ENCODE assay signal across 21 mouse cellular contexts in genomic region chr10:37286305-37286704, GRCm38 (mm10).
DNase-seq lines count a peak whose midpoint lies in the region; ATAC-seq and TF ChIP-seq lines count a peak whose summit lies in the region.
"Had no signal": no experiment of that assay in that cellular context is flagged by ENCODE, and none has a peak within 500 bp of the region (broad histone marks: within the 10 kb centered on the region; RNA-seq: fewer than 3 reads in every experiment).

No protein-coding gene starts in this region.

- H3K9me3 ChIP-seq in kidney, embryonic 16.5 days (ENCODE audit: low read length): no peaks in the 10 kb centered on the region
- H3K9me3 ChIP-seq in lung, embryonic 14.5 days (ENCODE audit: low read depth, low read length): no peaks in the 10 kb centered on the region
- H3K9me3 ChIP-seq: embryonic facial prominence, embryonic 10.5 days; forebrain, embryonic 13.5 days; G1E; heart, embryonic 13.5 days had no signal

- DNase-seq in heart, adult 11 months: peak; percentile 65
- no peak for DNase-seq in heart, postnatal 36 days
- no peak for DNase-seq in kidney, postnatal 25 days
- DNase-seq in lung, embryonic 14.5 days: peak; percentile 67
- DNase-seq in lung, postnatal 4 days: no peak
- peak; percentile 17 for DNase-seq in kidney, postnatal 14 days
- DNase-seq: adrenal gland, adult 8-10 months; adrenal gland, postnatal 36 days; B cell, adult 2 months; cerebellum, adult 2 months; cerebellum, postnatal 10 days; forebrain, postnatal 0 days; gastrocnemius, adult 2 months; gastrocnemius, postnatal 25 days; heart, postnatal 4 days had no signal

- no peaks in the 10 kb centered on the region for H3K36me3 ChIP-seq in kidney, embryonic 16.5 days (ENCODE audit: insufficient read depth, low read length)
- H3K36me3 ChIP-seq in lung, embryonic 14.5 days (ENCODE audit: insufficient read depth): no peaks in the 10 kb centered on the region
- H3K36me3 ChIP-seq: embryonic facial prominence, embryonic 10.5 days; G1E; heart, embryonic 13.5 days had no signal

- no peaks in the 10 kb centered on the region for H3K4me1 ChIP-seq in kidney, embryonic 16.5 days (ENCODE audit: insufficient read depth, low read length)
- no peaks in the 10 kb centered on the region for H3K4me1 ChIP-seq in lung, embryonic 14.5 days (ENCODE audit: insufficient read depth)
- H3K4me1 ChIP-seq: embryonic facial prominence, embryonic 10.5 days; forebrain, embryonic 13.5 days had no signal

- TF ChIP-seq CTCF in lung, embryonic 14.5 days (IDR thresholded peaks at IDR 0.05; ENCODE audit: low read depth): no peak

- intact Hi-C loops in heart, postnatal 36 days (cut with DNase I): no loop called here

- no peak overlapping the region for H3K4me2 ChIP-seq in kidney, embryonic 16.5 days (replicated peaks; ENCODE audit: low read depth, low read length)
- no peak overlapping the region for H3K4me2 ChIP-seq in lung, embryonic 14.5 days
- H3K4me2 ChIP-seq: forebrain, embryonic 13.5 days; heart, embryonic 13.5 days had no signal

- 0 out of 2 replicates have a peak, but pooled peaks have one; percentile 51 for ATAC-seq in kidney, embryonic 16.5 days (ENCODE audit: low FRiP score, low TSS enrichment)
- peak; percentile 65; the same call in 1 of the 2 replicates for ATAC-seq in lung, embryonic 14.5 days (ENCODE audit: insufficient read depth)
- ATAC-seq: CD4-positive, CD25-positive, alpha-beta regulatory T cell, adult 4 months; forebrain, embryonic 13.5 days; forebrain, postnatal 0 days had no signal

- H3K27ac ChIP-seq in kidney, embryonic 16.5 days (ENCODE audit: low read length): peak overlapping the region; percentile 20; the same call in 1 of the 2 replicates
- H3K27ac ChIP-seq in lung, embryonic 14.5 days (ENCODE audit: low read depth): no peak overlapping the region
- H3K27ac ChIP-seq: embryonic facial prominence, embryonic 10.5 days; forebrain, embryonic 13.5 days; gastrocnemius, adult 2 months; heart, embryonic 13.5 days had no signal

- H3K9ac ChIP-seq in kidney, embryonic 16.5 days (replicated peaks; ENCODE audit: low read length): no peak overlapping the region
- no peak overlapping the region for H3K9ac ChIP-seq in lung, embryonic 14.5 days
- H3K9ac ChIP-seq: forebrain, embryonic 13.5 days; forebrain, postnatal 0 days; heart, embryonic 13.5 days had no signal

- H3K4me3 ChIP-seq in kidney, embryonic 16.5 days (ENCODE audit: low read length): no peak overlapping the region
- no peak overlapping the region for H3K4me3 ChIP-seq in lung, embryonic 14.5 days (ENCODE audit: low read depth, low read length)
- H3K4me3 ChIP-seq: embryonic facial prominence, embryonic 10.5 days; forebrain, embryonic 13.5 days; gastrocnemius, adult 2 months; heart, embryonic 13.5 days had no signal

- WGBS in kidney, embryonic 16.5 days: 57% methylated on average over 5 of the region's 5 CpGs
- 47% methylated on average over 5 of the region's 5 CpGs for WGBS in lung, embryonic 14.5 days

- H3K27me3 ChIP-seq in kidney, embryonic 16.5 days (ENCODE audit: insufficient read depth, low read length): no peaks in the 10 kb centered on the region
- no peaks in the 10 kb centered on the region for H3K27me3 ChIP-seq in lung, embryonic 14.5 days (ENCODE audit: insufficient read depth, low read length)
- H3K27me3 ChIP-seq: forebrain, embryonic 13.5 days; heart, embryonic 13.5 days had no signal

Comparison
In these comparisons a context has a peak if more than half of its experiments do, and no peak if none do; other contexts are left out.
1. DNase-seq: peak in heart, adult 11 months (single experiment), lung, embryonic 14.5 days (single experiment) and kidney, postnatal 14 days (single experiment); none in heart, postnatal 36 days (0 of 2), kidney, postnatal 25 days (0 of 2) and lung, postnatal 4 days (0 of 2).